Mouse (Mus musculus) adrenal gland (tissue): Measurements from ENCODE around the gene Gm9495.
"Not testable (repeated sequence)": the region's sequence is repeated elsewhere in the genome, so short reads cannot be mapped to it uniquely, and the experiment has no call there.

ENCODE experiments used
- intact Hi-C: fragments of 180-260 bp; cut with DNase I; formaldehyde crosslinking; loops from one replicate; pipeline ENCODE4 v1.15.1; 2025
- long read RNA-seq, 2 experiments: library from polyadenylated mRNA; unstranded; transcript quantifications; one replicate each; pipeline ENCODE4 v2.0.0; 2020; ENCODE audit warnings: borderline replicate concordance in 1 of 2; ENCODE audit not compliant: insufficient replicate concordance in 1 of 2

Gene Gm9495
- long read RNA-seq, experiment 1, result 0 reads
- long read RNA-seq, experiment 2, result 0 reads

DNA sequence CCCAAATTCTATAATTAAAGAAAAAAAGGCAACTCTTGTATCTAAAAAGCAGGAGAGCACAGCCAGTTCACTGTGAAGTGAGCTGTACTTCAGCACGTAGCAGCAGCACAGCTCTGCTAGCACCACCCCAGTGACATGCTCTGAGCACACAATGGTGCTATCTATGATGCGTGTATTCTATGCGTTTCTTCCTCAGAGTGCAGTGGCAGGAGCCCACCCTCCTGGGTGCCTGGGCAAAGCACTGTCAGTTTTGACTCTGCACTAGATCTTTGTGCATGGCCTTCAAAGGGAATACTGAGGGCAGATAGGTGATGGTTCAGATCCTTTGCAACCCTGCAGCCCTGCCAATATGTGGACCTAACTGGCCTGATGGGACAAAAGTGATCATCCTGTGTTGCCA is at the start of gene Gm9495:
TSS of gene Gm9495 (minus strand) at position 101 of the 400 bp plus-strand sequence.
- intact Hi-C loops, result not testable (repeated sequence)

DNA sequence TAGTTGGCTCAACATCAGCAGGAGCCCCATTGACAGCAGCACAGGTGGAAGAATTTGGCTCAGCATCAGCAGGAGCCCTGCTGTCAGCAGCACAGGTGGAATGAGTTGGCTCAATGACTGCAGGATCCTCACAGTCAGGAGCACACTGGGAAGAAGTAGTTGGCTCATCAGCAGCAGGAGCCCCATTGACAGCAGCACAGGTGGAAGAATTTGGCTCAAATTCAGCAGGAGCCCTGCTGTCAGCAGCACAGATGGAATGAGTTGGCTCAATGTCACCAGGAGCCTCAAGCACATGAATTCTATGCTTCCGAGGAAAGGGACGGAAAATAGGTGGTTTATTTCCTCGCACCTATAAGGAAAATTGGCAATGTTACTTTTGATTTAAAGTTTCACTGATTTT is 21.6 kb upstream of the Gm9495 start:
- intact Hi-C loops, result not testable (repeated sequence)

GRCm38 (mm10) chr8:69420018-69420417 is 33.3 kb downstream of the Gm9495 start:
- intact Hi-C loops, result not testable (repeated sequence)

GRCm38 (mm10) chr8:69414326-69414725 is 39.0 kb downstream of the Gm9495 start:
- intact Hi-C loops, result no loop called here

DNA sequence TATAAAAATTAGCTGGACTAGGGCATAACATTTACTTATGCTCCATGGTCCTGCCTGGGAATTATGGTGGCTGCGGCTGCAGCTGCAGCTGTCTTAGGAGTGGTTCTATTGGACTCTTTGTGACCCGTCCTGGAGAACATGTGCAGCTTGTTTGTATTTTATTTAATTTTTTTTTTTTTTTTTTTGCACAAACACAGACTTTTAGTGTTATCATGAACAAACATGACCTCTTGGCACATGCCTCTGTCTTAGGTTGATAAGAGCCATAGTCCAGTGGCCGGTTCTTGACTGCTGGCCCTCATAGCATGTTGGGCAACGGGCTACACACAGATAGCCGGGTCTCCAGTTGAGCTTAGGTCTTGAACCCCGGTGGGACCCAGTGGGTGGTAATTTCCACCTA is 48.6 kb downstream of the Gm9495 start:
- intact Hi-C loops, result no loop called here

- intact Hi-C loops, result no loop called here
These were observed 53.4 kb downstream of the Gm9495 start for GRCm38 (mm10) chr8:69399956-69400443.

DNA sequence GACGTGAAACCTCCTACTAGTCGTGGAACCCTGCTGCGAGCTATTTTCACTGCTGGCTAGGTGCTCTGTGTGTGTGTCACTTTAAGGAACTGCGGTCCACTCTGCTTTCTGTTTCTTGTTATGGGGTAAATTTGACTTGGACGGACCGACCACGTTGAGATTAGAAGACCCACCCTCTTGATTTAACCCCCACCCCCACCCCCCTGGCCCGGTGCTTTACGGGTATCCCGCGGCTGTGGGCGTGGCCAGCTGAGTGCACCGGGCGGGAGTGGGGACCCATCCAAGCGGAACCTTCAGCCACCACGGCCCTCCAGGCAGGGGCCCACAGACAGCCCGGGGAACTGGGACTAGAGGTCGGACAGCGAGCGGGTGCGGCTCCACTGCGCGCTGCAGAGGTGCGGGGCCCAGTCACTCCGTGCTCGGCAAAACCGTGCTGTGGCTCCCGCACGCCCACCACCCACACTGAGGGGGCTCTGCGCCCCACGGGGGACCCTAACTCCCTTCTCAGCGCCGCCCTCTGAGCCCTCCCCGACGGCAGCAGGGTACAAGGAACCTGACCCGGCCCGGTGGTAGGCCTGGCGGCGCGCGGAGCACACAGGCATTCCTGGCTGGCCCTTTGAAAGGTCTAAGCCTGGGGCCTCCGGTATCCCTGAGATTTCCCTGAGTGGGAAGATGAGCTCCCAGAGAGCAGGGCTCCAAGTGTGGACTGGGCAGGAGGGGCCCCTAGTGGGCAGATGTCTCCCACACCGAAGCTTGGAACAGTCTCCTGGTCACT is 54.0 kb downstream of the Gm9495 start:
- intact Hi-C loops, result no loop called here

- intact Hi-C loops, result no loop called here
These were observed 57.2 kb downstream of the Gm9495 start for GRCm38 (mm10) chr8:69396196-69396595.

DNA sequence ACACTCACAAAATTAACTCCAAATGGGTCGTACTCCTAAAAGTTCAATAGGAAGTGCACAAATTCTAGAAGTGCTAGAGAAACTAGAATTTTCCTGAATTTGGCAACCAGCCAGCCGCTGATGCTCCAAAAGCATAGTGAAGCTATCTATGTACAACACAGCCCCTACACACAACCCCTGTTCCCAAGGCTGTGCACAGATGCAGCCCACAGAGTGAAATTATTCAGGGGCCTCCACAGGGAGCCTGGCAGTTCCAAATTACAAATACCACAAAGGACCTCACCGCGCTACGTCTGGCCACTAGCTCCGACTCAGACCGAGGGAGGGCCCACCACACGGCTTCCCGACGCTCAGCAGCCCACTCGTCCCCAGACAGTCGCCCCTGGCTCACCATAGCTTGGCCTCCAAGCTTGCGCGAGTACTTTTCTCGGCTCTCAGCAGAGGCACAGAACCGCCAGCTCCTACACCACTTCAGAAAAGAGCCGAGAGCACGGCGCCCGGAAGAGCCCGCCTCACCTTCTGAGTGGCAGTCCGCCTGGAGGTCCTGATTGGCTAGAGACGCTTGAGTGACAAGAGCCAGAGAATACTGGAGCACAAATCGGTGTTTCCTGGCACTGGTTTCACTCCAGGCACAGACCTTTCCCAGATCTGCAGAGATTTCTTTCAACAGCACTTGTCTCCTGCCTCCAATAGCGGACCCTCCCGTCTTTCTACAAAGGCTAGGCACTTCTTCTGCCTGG is 58.1 kb downstream of the Gm9495 start:
- intact Hi-C loops, result no loop called here

DNA sequence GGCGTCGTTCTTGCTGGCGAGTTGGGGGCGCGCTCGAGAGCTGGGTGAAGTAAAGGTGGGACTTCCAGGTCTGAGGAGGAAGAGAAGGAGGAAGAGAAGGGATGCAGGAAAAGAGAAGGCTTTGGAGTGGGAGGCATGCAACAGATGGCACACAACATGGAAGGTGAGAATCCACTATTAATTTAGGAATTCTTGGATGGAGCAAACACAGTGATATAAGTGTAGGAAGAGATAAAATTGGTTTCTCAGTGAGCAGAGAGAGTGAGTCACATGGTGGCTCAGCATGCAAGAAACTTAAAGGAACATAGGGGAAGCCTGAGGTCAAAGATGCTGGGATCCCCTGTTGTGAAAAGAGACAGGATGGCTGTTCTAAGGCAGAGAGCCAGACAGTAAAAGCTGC is 69.0 kb downstream of the Gm9495 start:
- intact Hi-C loops, result no loop called here
